Mouse (Mus musculus): ENCODE data around the gene Zfp992.
"Not testable (repeated sequence)": the region's sequence is repeated elsewhere in the genome, so short reads cannot be mapped to it uniquely, and the experiment has no call there.

- peak; percentile 41; the same call in 1 of the 2 replicates for TF ChIP-seq CTCF (IDR thresholded peaks at IDR 0.05; ENCODE audit: low read depth, low read length)
- TF ChIP-seq POLR2A (IDR thresholded peaks at IDR 0.05; ENCODE audit: borderline replicate concordance, low read depth, low read length), result not testable (repeated sequence)
Observed at GRCm38 (mm10) chr4:146483571-146484280, 34.9 kb downstream of the Zfp992 start.

Data from bone marrow macrophage, adult 2 months (primary cell).